Mouse (Mus musculus) ES-E14 (cell line): ENCODE data around the gene Lsm7. TPM values are rescaled to one million over a fixed set of nuclear protein-coding genes. Genes with fewer than 3 reads are reported as not detected.

Experiments
- DNase-seq: peaks from one replicate; pipeline ENCODE4 v3.0.0-alpha.2; 2013; ENCODE audit warnings: low read depth, low spot score
- H3K27ac ChIP-seq: 2 replicates; pipeline ENCODE4 v1.5.1; 2012; ENCODE audit warnings: low read depth, mild to moderate bottlenecking, low read length, moderate library complexity, mixed read lengths; ENCODE audit not compliant: poor library complexity, insufficient read depth, severe bottlenecking
- H3K36me3 ChIP-seq: 2 replicates; pipeline ENCODE4 v1.6.1; 2012; ENCODE audit warnings: mild to moderate bottlenecking, low read length, moderate library complexity, mixed read lengths; ENCODE audit not compliant: control insufficient read depth, poor library complexity, insufficient read depth, severe bottlenecking
- H3K4me1 ChIP-seq, 2 experiments: fragments of 150-350 bp in 1 of 2; sonication (generic) in 1 of 2; 2 replicates each; pipeline ENCODE4 v1.6.1; 2012; ENCODE audit warnings: low read length in 2 of 2, mild to moderate bottlenecking in 1 of 2, mixed read lengths in 1 of 2; ENCODE audit not compliant: control insufficient read depth in 2 of 2, insufficient read depth in 2 of 2, poor library complexity in 1 of 2
- H3K4me3 ChIP-seq, 2 experiments: fragments of 150-350 bp in 1 of 2; sonication (generic) in 1 of 2; 2 replicates each; pipeline ENCODE4 v1.5.1; 2012; ENCODE audit warnings: low read length in 2 of 2, low read depth in 1 of 2, mild to moderate bottlenecking in 1 of 2, mixed read lengths in 1 of 2; ENCODE audit not compliant: insufficient read depth in 1 of 2, poor library complexity in 1 of 2, severe bottlenecking in 1 of 2
- H3K9ac ChIP-seq: 2 replicates; pipeline ENCODE4 v1.6.1; 2012; ENCODE audit warnings: low read depth, mild to moderate bottlenecking, low read length, mixed read lengths; ENCODE audit not compliant: poor library complexity, insufficient read depth, severe bottlenecking
- H3K9me3 ChIP-seq: fragments of 150-350 bp; sonication (generic); 2 replicates; pipeline ENCODE4 v1.6.1; 2012; ENCODE audit warnings: low read depth, mild to moderate bottlenecking, low read length; ENCODE audit not compliant: control insufficient read depth, insufficient read depth
- CHD2 ChIP-seq: IDR thresholded peaks from 2 replicates; pipeline ENCODE4 v1.6.1; 2014; ENCODE audit warnings: mild to moderate bottlenecking, low read depth, low read length, inconsistent platforms
- HCFC1 ChIP-seq: IDR thresholded peaks from 2 replicates; pipeline ENCODE4 v1.6.1; 2012; ENCODE audit warnings: low read length, inconsistent platforms, borderline replicate concordance; ENCODE audit not compliant: insufficient read depth
- MAFK ChIP-seq: IDR thresholded peaks from 2 replicates; pipeline ENCODE4 v1.6.1; 2014; ENCODE audit warnings: mild to moderate bottlenecking, low read depth, low read length, inconsistent platforms; ENCODE audit not compliant: insufficient read depth
- ZC3H11A ChIP-seq: IDR thresholded peaks from 2 replicates; pipeline ENCODE4 v1.6.1; 2012; ENCODE audit warnings: low read depth, mild to moderate bottlenecking, inconsistent platforms, low read length, borderline replicate concordance
- ZNF384 ChIP-seq: IDR thresholded peaks from 2 replicates; pipeline ENCODE4 v1.6.1; 2012; ENCODE audit warnings: low read depth, low read length, inconsistent platforms
- in situ Hi-C, 2 experiments: fragments of 600-800 bp; cut with MboI; formaldehyde crosslinking; loops; one replicate each; pipeline ENCODE4 v1.15.1; 2025; ENCODE audit warnings: low sequenced_read_pairs in 2 of 2, inconsistent platforms in 1 of 2; ENCODE audit not compliant: unreplicated experiment in 2 of 2
- total RNA-seq: library from RNA; depleted of rRNA; stranded (reverse); fragments of 300-350 nt; gene quantifications from 2 replicates; pipeline ENCODE4 v1.2.3, GENCODE M21; 2012

The Lsm7 gene
- total RNA-seq, 1 experiment, result 385 TPM

DNA sequence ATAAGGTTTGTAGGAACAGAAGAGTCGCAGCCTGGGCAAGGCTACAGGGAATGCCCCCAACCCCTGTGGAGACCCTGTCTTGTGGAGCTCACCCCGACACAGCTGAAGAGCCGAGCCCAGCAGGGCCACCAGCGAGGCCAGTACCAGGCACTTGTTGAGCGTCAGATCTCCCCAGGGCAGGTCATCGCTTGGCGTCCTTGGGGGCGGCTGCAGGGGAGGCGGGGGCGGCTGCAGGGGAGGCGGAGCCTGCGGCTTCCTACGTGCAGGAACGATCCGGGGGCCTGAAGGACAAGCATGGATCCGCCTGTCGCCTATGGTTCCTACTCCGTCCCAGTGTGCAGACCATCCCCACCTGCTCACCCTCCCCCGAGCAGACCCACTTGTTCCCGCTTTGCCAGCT lies 44.9 kb downstream of the Lsm7 start:
- Histone ChIP-seq H3K36me3 (peaks cover 3% of the 10 kb centered on the region; the same call in 1 of the 2 replicates), H3K4me1 (peaks cover 10 to 12% of the 10 kb centered on the region in 2 experiments; a peak in 3 of 4 replicates), H3K9me3 (no peaks in the 10 kb centered on the region), H3K9ac (0 out of 2 replicates have a peak overlapping the region, but pooled peaks have one; percentile 36), H3K4me3 (peak overlapping the region; percentile 45 to 51), H3K27ac (no peak overlapping the region)
- in situ Hi-C loops, result no loop called here
- no peak for DNase-seq
- TF ChIP-seq ZNF384 (no peak), CHD2 (no peak), MAFK (no peak), HCFC1 (no peak), ZC3H11A (no peak)

DNA sequence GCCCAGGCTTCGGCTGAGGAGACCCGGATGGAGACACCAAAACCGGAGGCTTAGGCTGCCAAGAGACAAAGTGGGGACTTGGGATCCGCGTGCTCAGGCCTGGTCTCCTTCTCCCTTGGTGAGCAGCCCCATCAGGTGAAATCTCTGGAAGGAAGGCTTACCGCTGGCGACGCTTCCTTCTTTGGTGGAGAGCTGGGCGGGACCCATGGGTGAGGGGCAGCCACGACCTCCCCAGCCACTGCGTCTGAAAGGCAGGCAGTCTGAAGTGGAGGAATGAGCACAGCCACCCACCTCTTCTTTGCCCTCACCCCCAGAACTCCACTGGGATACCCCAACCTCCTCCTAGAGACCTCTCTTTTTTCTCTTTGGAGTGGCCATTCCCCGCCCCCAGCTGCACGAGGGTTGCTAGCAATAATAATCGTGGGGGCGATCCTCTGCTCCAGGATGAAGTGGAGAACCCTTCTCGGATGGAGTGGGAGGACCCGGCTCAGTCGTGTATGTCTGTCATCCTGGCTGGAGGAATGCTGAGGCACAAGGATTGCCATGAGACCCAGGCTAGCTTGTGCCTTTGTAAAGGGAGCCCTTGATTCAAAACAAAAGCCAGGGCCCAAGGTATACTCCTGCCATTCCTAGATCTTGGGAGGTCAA lies 45.9 kb downstream of the Lsm7 start:
- H3K27ac ChIP-seq, result no peak overlapping the region
- DNase-seq, result no peak
- no peak for TF ChIP-seq CHD2
- no peak for TF ChIP-seq HCFC1
- no peak for TF ChIP-seq ZNF384
- TF ChIP-seq MAFK, result no peak
- no peak for TF ChIP-seq ZC3H11A
- H3K9me3 ChIP-seq, result no peaks in the 10 kb centered on the region
- in situ Hi-C loops, result no loop called here
- H3K9ac ChIP-seq, result peak overlapping the region; percentile 34; the same call in 1 of the 2 replicates
- H3K4me1 ChIP-seq, result peaks cover 10 to 17% of the 10 kb centered on the region in 2 experiments; a peak in 3 of 4 replicates
- peak overlapping the region; percentile 34 to 48; a peak in 3 of 4 replicates for H3K4me3 ChIP-seq
- peaks cover 13% of the 10 kb centered on the region for H3K36me3 ChIP-seq

DNA sequence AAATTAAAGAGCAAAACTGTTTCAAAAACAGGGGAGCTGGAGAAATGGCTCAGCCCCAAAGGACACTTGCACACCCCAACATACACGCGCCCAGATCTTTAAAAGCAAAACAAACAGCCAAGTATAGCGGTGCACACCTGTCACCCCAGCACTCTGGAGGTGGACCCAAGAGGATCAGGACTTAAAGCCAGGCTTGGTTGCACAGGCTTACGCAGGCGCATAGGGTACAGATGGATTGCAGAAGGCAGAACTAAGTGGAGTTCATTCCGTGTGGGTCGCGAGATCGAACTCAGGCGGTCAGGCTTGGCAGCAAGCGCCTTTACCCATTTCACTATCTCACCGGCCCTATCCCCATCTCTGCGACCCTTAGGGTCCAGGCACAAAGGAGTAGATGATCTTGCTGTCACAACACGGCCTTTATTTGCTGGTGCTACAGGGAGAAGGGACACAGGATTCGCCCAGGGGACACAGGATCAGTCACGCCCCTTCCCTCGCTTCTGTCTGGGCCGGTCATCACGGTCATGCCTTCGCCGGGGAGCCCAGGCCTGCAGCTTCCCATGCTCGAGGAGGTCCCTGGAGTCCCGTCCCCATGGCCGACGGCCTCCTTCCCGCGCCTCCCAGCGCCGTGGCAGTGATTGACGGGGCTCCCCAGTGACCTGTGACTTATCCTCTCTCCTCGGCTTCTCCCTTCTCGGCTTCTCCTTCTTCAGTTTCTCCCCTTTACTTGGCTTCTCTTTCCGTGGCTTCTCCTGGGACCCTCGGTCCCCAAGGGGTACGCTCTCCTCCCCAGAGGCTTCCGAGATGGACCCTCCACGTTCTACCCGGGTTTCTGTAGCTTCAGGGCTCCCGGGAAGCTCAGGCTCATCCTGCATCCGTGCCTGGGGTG lies 46.7 kb downstream of the Lsm7 start:
- DNase-seq, result no peak
- Histone ChIP-seq H3K9me3 (no peaks in the 10 kb centered on the region), H3K4me3 (peak overlapping the region; percentile 34 to 48; a peak in 2 of 4 replicates), H3K9ac (peak overlapping the region; percentile 34), H3K27ac (no peak overlapping the region), H3K36me3 (peaks cover 21% of the 10 kb centered on the region), H3K4me1 (peaks cover 10 to 17% of the 10 kb centered on the region in 2 experiments; a peak in 3 of 4 replicates)
- TF ChIP-seq ZC3H11A, result no peak
- no peak for TF ChIP-seq MAFK
- no peak for TF ChIP-seq HCFC1
- no peak for TF ChIP-seq ZNF384
- TF ChIP-seq CHD2, result no peak
- in situ Hi-C loops, result no loop called here

DNA sequence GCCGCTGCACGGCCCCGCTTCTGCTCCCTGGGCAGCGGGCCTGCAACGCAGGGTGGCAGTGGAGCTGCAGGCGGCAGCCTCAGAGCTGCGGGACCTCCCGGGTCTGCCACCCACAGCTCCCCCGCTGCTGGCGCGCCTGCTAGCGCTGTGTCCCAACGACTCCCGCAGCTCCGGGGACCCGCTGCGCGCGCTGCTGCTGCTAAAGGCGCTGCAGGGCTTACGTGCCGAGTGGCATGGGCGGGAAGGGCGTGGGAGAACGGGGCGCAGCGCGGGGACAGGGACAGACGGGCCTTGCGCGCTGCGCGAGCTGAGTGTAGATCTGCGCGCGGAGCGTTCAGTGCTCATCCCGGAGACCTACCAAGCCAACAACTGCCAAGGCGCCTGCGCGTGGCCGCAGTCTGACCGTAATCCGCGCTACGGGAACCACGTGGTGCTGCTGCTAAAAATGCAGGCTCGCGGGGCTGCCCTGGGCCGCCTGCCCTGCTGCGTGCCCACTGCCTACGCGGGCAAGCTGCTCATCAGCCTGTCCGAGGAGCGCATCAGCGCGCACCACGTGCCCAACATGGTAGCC lies 47.9 kb downstream of the Lsm7 start:
- TF ChIP-seq CHD2, result no peak
- no peak for TF ChIP-seq ZC3H11A
- TF ChIP-seq MAFK, result no peak
- TF ChIP-seq HCFC1, result no peak
- no peak for TF ChIP-seq ZNF384
- no peak overlapping the region for H3K27ac ChIP-seq
- peaks cover 10 to 17% of the 10 kb centered on the region in 2 experiments; a peak in 3 of 4 replicates for H3K4me1 ChIP-seq
- H3K4me3 ChIP-seq, result peak overlapping the region; percentile 57 to 67
- in situ Hi-C loops, result no loop called here
- H3K36me3 ChIP-seq, result peaks cover 33% of the 10 kb centered on the region
- peak overlapping the region; percentile 60 for H3K9ac ChIP-seq
- DNase-seq, result no peak
- H3K9me3 ChIP-seq, result no peaks in the 10 kb centered on the region
